Mouse (Mus musculus) limb, embryonic 12.5 days (tissue): ENCODE data around the gene Tcea2. TPM values are rescaled to one million over a fixed set of nuclear protein-coding genes. Genes with fewer than 3 reads are reported as not detected.

Experiments
- polyA plus RNA-seq: library from polyadenylated mRNA; unstranded; fragments of >200 nt; fragmentation: Nextera tagmentation; extraction: Ambion mirVana; gene quantifications from 2 replicates; pipeline ENCODE4 v1.2.1, GENCODE M21; 2016

Gene Tcea2
- polyA plus RNA-seq, 1 experiment from 2014 or later = 31.6 TPM

Other genes with a start within 250 kb of the Tcea2 start
- gene Zbtb46, start 220.9 kb upstream of the Tcea2 start, polyA plus RNA-seq = 8.3 and 9.1 TPM in 2 replicates
- gene Abhd16b, start 187.1 kb upstream of the Tcea2 start, polyA plus RNA-seq = not detected in 2 replicates
- 151 and 165 TPM in 2 replicates for gene Tpd52l2, start 183.2 kb upstream of the Tcea2 start, polyA plus RNA-seq
- 90.6 and 91.0 TPM in 2 replicates for gene Dnajc5, start 159.8 kb upstream of the Tcea2 start, polyA plus RNA-seq
- 37.9 and 47.6 TPM in 2 replicates for gene Uckl1, start 95.4 kb upstream of the Tcea2 start, polyA plus RNA-seq
- 78.0 and 79.3 TPM in 2 replicates for gene Prpf6, start 88.4 kb upstream of the Tcea2 start, polyA plus RNA-seq
- 63.5 and 69.0 TPM in 2 replicates for gene Zfp512b, start 87.5 kb upstream of the Tcea2 start, polyA plus RNA-seq
- gene Samd10, start 81.1 kb upstream of the Tcea2 start, polyA plus RNA-seq = 11.6 and 13.0 TPM in 2 replicates
- 0.29 and 0.58 TPM in 2 replicates for gene Gm29797, start 23.3 kb upstream of the Tcea2 start, polyA plus RNA-seq
- gene Sox18, start 8.7 kb upstream of the Tcea2 start, polyA plus RNA-seq = 22.4 and 23.4 TPM in 2 replicates
- gene Rgs19, start 13.7 kb downstream of the Tcea2 start, polyA plus RNA-seq = 71.0 and 88.8 TPM in 2 replicates
- not detected in 2 replicates for gene Lkaaear1, start 18.1 kb downstream of the Tcea2 start, polyA plus RNA-seq
- 0.90 and 1.2 TPM in 2 replicates for gene Oprl1, start 34.7 kb downstream of the Tcea2 start, polyA plus RNA-seq
- 0.15 and 0.53 TPM in 2 replicates for gene Myt1, start 83.0 kb downstream of the Tcea2 start, polyA plus RNA-seq
- 41.2 and 44.3 TPM in 2 replicates for gene Pcmtd2, start 157.5 kb downstream of the Tcea2 start, polyA plus RNA-seq
- 91.4 and 97.7 TPM in 2 replicates for gene Polr3k, start 184.0 kb downstream of the Tcea2 start, polyA plus RNA-seq